Mouse (Mus musculus) kidney, postnatal 0 days (tissue): ENCODE data around the gene Grin1. TPM values are rescaled to one million over a fixed set of nuclear protein-coding genes. Genes with fewer than 3 reads are reported as not detected.

Source experiments
- ATAC-seq: fragments of 200-750 bp; cut with Nextera tagmentation; replicated peaks from 2 replicates; pipeline ENCODE4 v1.8.0; 2017; ENCODE audit warnings: low read depth, moderate number of reproducible peaks, moderate TSS enrichment, moderate library complexity; ENCODE audit not compliant: low FRiP score
- DNase-seq: peaks from one replicate; pipeline ENCODE4 v3.0.0-alpha.2; 2016; ENCODE audit warnings: low spot score
- H3K27ac ChIP-seq: fragments of 300-500 bp; sonication (generic); 2 replicates; pipeline ENCODE4 v1.5.1; 2014; ENCODE audit warnings: mild to moderate bottlenecking
- H3K27me3 ChIP-seq: fragments of 300-500 bp; sonication (generic); 2 replicates; pipeline ENCODE4 v1.6.1; 2014; ENCODE audit warnings: low read length, mixed read lengths; ENCODE audit not compliant: insufficient read depth
- H3K36me3 ChIP-seq: fragments of 300-500 bp; sonication (generic); 2 replicates; pipeline ENCODE4 v1.6.1; 2014; ENCODE audit warnings: low read length, mixed read lengths; ENCODE audit not compliant: insufficient read depth
- H3K4me1 ChIP-seq: fragments of 300-500 bp; sonication (generic); replicated peaks from 2 replicates; pipeline ENCODE4 v1.6.1; 2014; ENCODE audit warnings: antibody characterized with exemption, low read length, mixed read lengths; ENCODE audit not compliant: insufficient read depth
- H3K4me2 ChIP-seq: fragments of 300-500 bp; sonication (generic); 2 replicates; pipeline ENCODE4 v1.6.1; 2014; ENCODE audit warnings: mild to moderate bottlenecking, low read length, moderate library complexity, mixed read lengths
- H3K4me3 ChIP-seq: fragments of 300-500 bp; sonication (generic); replicated peaks from 2 replicates; pipeline ENCODE4 v1.5.1; 2014; ENCODE audit warnings: low read depth, low read length
- H3K9ac ChIP-seq: fragments of 300-500 bp; sonication (generic); 2 replicates; pipeline ENCODE4 v1.6.1; 2014; ENCODE audit warnings: low read depth, low read length
- H3K9me3 ChIP-seq: fragments of 300-500 bp; sonication (generic); replicated peaks from 2 replicates; pipeline ENCODE4 v1.6.1; 2016; ENCODE audit warnings: low read length, inconsistent platforms, mixed read lengths
- CTCF ChIP-seq: IDR thresholded peaks from 2 replicates; pipeline ENCODE4 v1.5.1; 2016; ENCODE audit warnings: antibody characterized with exemption, low read depth, mild to moderate bottlenecking, moderate library complexity
- WGBS: fragments of 180-500 bp; shearing (Covaris S2); extraction: QIAGEN DNeasy Blood & Tissue Kit; methylation state at CpG from one replicate; pipeline ENCODE4 v1.1.7; 2014; 5-methylcytosine and 5-hydroxymethylcytosine counted together
- polyA plus RNA-seq: library from polyadenylated mRNA; unstranded; fragments of >200 nt; fragmentation: Nextera tagmentation; extraction: Ambion mirVana; gene quantifications from 2 replicates; pipeline ENCODE4 v1.2.1, GENCODE M21; 2015

Grin1 gene
- polyA plus RNA-seq, 1 experiment from 2014 or later, result 0.58 TPM

- WGBS, result 62% methylated on average over 13 of the region's 13 CpGs
- H3K36me3 ChIP-seq, result peaks cover 80% of the 10 kb centered on the region
Measured at GRCm38 (mm10) chr2:25278928-25279882, 39.8 kb downstream of the Grin1 start.

GRCm38 (mm10) chr2:25273010-25273409, 46.0 kb downstream of the Grin1 start:
- H3K4me2 ChIP-seq, result peak overlapping the region; percentile 73
- H3K4me1 ChIP-seq, result peaks cover 19% of the 10 kb centered on the region
- TF ChIP-seq CTCF, result no peak
- ATAC-seq (no peak), DNase-seq (no peak)
- peak overlapping the region; percentile 70 for H3K9ac ChIP-seq
- H3K27me3 ChIP-seq, result no peaks in the 10 kb centered on the region
- peaks cover 59% of the 10 kb centered on the region for H3K36me3 ChIP-seq
- 27% methylated on average over 16 of the region's 16 CpGs for WGBS
- H3K4me3 ChIP-seq, result peak overlapping the region; percentile 59
- no peaks in the 10 kb centered on the region for H3K9me3 ChIP-seq
- 0 out of 2 replicates have a peak overlapping the region, but pooled peaks have one; percentile 51 for H3K27ac ChIP-seq

More at GRCm38 (mm10) chr2:25278928-25279882, 39.8 kb downstream of the Grin1 start:
- TF ChIP-seq CTCF, result peak; percentile 95
- no peaks in the 10 kb centered on the region for H3K27me3 ChIP-seq
- ATAC-seq (no peak; the same call in 1 of the 2 replicates), DNase-seq (peak; percentile 89)
- no peak overlapping the region for H3K9ac ChIP-seq
- no peaks in the 10 kb centered on the region for H3K9me3 ChIP-seq
- H3K4me2 ChIP-seq, result no peak overlapping the region
- no peak overlapping the region for H3K27ac ChIP-seq
- H3K4me3 ChIP-seq, result no peak overlapping the region
- no peaks in the 10 kb centered on the region for H3K4me1 ChIP-seq

GRCm38 (mm10) chr2:25272515-25272914, 46.5 kb downstream of the Grin1 start:
- DNase-seq (no peak), ATAC-seq (peak; percentile 63)
- Histone ChIP-seq H3K4me1 (peaks cover 19% of the 10 kb centered on the region), H3K27ac (peak overlapping the region; percentile 51), H3K4me2 (peak overlapping the region; percentile 73), H3K36me3 (peaks cover 54% of the 10 kb centered on the region), H3K27me3 (no peaks in the 10 kb centered on the region), H3K9ac (peak overlapping the region; percentile 70), H3K4me3 (peak overlapping the region; percentile 59), H3K9me3 (no peaks in the 10 kb centered on the region)
- no peak for TF ChIP-seq CTCF
- WGBS, result under 1% methylated on average over 29 of the region's 29 CpGs

DNA sequence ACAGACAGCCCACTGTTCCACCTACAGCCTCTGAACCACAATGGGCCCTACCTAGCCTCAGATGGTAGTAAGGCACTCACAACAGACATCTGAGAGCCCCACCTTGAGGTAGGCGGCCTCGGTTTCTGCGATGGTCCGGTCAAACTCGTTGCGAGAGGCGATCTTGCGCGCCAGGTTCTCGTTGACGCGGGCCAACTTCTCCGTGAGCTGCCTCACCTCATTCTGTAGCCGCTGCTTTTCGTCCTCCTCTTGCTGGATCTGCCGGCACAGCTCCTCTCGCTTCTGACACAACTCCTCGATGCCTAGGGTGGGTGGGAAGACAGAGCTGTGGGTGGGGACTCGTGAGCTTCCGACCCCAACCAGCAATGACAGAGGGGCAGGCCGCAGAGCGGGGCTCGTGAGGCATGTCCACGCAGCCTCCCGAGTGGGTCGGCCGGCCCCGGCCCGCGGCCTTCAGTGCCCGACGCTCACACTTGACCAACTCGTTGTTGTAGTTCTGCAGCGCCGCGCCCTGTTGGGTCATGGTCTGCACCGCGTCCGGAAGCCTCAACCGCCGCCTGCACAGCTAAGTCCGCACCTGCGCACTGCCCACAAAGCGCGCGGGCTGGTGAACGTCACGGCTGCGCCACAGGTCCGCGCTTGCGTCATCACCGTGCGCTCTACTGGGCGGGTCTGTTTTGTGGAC, 47.0 kb downstream of the Grin1 start, which contains the start of the genes Ssna1 and Anapc2:
Gene Ssna1, minus strand, starts transcription at position 612 of the 685 bp plus-strand sequence.
Gene Anapc2, plus strand, starts transcription at position 652 of the 685 bp plus-strand sequence.
- WGBS, result under 1% methylated on average over 52 of the region's 55 CpGs
- ATAC-seq (peak; percentile 96), DNase-seq (peak; percentile 97)
- peak within 1 kb of the TSS; percentile 73 for H3K4me2 ChIP-seq
- H3K27me3 ChIP-seq, result no peaks in the 10 kb centered on the region
- H3K9me3 ChIP-seq, result no peaks in the 10 kb centered on the region
- H3K4me3 ChIP-seq, result peak within 1 kb of the TSS; percentile 59
- peak within 1 kb of the TSS; percentile 81 for H3K9ac ChIP-seq
- TF ChIP-seq CTCF, result peak; percentile 57
- H3K4me1 ChIP-seq, result peaks cover 19% of the 10 kb centered on the region
- H3K27ac ChIP-seq, result peak within 1 kb of the TSS; percentile 86
- peaks cover 51% of the 10 kb centered on the region for H3K36me3 ChIP-seq

DNA sequence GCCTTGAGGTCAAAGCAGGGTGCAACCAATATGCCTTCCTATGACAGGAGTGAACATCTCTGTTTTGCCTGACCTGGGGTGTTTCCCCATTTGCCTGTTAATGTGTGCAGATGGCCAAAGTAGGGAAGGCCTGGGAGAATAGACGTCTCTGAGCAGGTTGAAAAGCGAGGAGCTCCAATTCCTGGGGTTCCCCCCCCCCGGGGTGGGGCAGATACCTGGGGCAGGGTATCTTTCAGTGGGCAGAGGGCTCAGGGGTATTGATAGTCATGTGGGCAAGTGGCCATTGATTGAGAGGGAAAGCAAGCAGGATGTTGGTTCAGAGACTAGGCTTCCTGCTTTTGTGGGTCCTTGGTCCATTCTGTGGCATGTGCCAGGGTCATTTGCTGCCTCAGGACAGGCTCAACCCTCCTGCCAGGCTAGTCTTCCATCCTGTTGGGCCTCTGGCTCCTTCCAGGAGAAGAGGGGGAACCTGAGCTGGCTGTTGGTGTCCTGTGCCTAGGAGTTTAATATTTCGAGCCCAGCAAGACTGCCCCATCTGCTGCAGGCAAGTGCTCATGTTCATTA, 51.2 kb downstream of the Grin1 start:
- no peak for TF ChIP-seq CTCF
- Histone ChIP-seq H3K4me2 (no peak overlapping the region), H3K9ac (no peak overlapping the region), H3K27me3 (no peaks in the 10 kb centered on the region), H3K36me3 (peaks cover 20% of the 10 kb centered on the region; the same call in 1 of the 2 replicates), H3K4me1 (peaks cover 37% of the 10 kb centered on the region), H3K4me3 (no peak overlapping the region), H3K9me3 (no peaks in the 10 kb centered on the region), H3K27ac (no peak overlapping the region)
- DNase-seq (no peak), ATAC-seq (no peak)
- WGBS, result 73% methylated on average over 4 of the region's 4 CpGs

GRCm38 (mm10) chr2:25267241-25267640, 51.7 kb downstream of the Grin1 start:
- Histone ChIP-seq H3K36me3 (peaks cover 20% of the 10 kb centered on the region; the same call in 1 of the 2 replicates), H3K9ac (no peak overlapping the region), H3K27ac (no peak overlapping the region), H3K27me3 (no peaks in the 10 kb centered on the region), H3K4me1 (peaks cover 36% of the 10 kb centered on the region), H3K4me2 (0 out of 2 replicates have a peak overlapping the region, but pooled peaks have one; percentile 99), H3K4me3 (no peak overlapping the region), H3K9me3 (no peaks in the 10 kb centered on the region)
- no peak for ATAC-seq
- TF ChIP-seq CTCF, result no peak
- DNase-seq, result no peak
